Mouse (Mus musculus) hematopoietic stem cell, adult 5-6 weeks (primary cell): ENCODE data around the gene Fundc1. TPM values are rescaled to one million over a fixed set of nuclear protein-coding genes. Genes with fewer than 3 reads are reported as not detected.

Source experiments
- ATAC-seq, 2 experiments: fragments of 125-278 bp in 1 of 2; replicated peaks in 1 of 2; 2 replicates each; pipeline ENCODE4 v1.8.0; 2016 to 2017; ENCODE audit warnings: inconsistent platforms in 2 of 2, mild to moderate bottlenecking in 2 of 2, moderate number of reproducible peaks in 2 of 2, low read depth in 1 of 2, moderate TSS enrichment in 1 of 2; ENCODE audit not compliant: low FRiP score in 2 of 2, poor library complexity in 2 of 2, severe bottlenecking in 2 of 2, insufficient read depth in 1 of 2, low TSS enrichment in 1 of 2
- total RNA-seq: library from RNA; stranded (forward); fragments of 172-1452, 232-1000 nt; gene quantifications from 2 replicates; pipeline ENCODE4 v1.2.3, GENCODE M21; 2017

Gene Fundc1
- total RNA-seq, 1 experiment from 2014 or later, result 57.8 TPM

DNA sequence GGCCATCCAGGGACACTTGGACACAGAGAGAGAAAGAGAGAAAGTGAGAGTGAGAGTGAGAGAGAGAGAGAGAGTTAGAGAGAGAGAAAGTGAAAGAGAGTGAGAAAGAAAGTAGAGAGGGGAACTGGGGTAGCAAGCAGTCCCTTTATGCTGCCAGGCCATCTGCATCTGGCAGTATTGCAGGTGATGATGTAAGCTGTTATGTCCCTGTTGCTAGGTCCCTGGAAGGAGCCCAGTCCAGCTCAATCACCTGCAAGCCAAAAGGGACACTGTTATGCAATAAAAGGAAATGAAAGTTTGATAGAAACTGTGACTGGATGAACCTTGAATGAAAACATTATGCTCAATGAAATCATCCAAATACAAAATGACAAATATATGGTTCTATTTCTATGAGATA lies 52.0 kb downstream of the Fundc1 start:
- ATAC-seq, result no peak; a peak in 1 of 4 replicates

DNA sequence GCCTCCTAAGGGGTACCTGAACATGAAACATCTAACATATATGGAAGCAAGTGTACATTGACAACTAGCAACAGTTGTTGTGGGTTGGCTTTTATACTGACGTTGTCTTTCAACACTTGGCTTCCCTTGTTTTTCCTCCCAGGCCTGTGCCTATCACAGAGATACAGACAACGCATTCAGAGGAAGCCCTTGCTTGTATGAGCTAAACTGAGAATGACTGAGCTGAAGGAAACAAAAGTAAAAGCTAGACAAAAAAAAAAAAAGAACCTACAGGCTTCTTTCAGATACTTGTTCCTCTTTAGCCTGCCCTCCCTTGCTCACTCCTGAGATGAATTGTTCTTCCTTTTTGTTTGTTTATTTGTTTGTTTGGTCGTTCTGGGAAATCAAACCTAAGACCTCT lies 58.1 kb downstream of the Fundc1 start:
- no peak for ATAC-seq

DNA sequence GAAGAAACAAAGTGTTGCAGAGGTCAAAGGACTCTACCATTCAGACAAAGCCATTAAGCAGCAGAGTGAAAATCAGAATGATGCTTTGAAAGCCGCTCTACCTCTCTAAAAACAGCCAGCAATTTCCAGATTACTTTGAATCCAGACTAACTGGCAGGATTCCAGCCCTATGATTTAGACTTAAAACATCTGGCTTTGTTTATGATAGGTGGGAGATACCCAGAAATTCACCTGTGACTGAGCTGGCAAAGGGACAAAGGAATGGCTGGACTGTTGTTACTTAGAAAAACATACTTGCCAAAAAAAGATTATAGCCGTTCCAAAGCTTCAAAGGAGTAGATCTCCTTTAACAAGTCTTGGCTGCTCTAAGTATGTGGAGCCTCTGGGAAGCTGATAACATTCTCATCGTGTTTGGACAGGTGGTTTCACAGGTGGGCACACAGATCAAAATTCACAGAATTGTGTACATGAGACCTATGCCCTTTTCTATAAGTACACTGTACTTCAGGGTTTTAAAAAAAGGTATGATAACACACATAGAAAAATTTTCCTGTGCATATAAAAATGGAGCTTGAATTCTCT lies 60.0 kb downstream of the Fundc1 start:
- no peak for ATAC-seq
